Mouse (Mus musculus) ES-Bruce4 (cell line): Measurements from ENCODE around the gene Hist1h3f. TPM values are rescaled to one million over a fixed set of nuclear protein-coding genes. Genes with fewer than 3 reads are reported as not detected.
"Not testable (repeated sequence)": the region's sequence is repeated elsewhere in the genome, so short reads cannot be mapped to it uniquely, and the experiment has no call there.

Experiments
- H3K27ac ChIP-seq: 2 replicates; pipeline ENCODE4 v1.5.1; 2012; ENCODE audit warnings: low read length, inconsistent platforms; ENCODE audit not compliant: insufficient read depth
- H3K27me3 ChIP-seq: 2 replicates; pipeline ENCODE4 v1.6.1; 2012; ENCODE audit warnings: mild to moderate bottlenecking, low read length, inconsistent platforms; ENCODE audit not compliant: control insufficient read depth, poor library complexity, insufficient read depth, severe bottlenecking
- H3K36me3 ChIP-seq: 2 replicates; pipeline ENCODE4 v1.6.1; 2012; ENCODE audit warnings: inconsistent platforms, mild to moderate bottlenecking, low read length, moderate library complexity; ENCODE audit not compliant: control insufficient read depth, poor library complexity, insufficient read depth, severe bottlenecking
- H3K4me1 ChIP-seq: one replicate; pipeline ENCODE4 v1.8.1; 2011; ENCODE audit warnings: low read length; ENCODE audit not compliant: control insufficient read depth, insufficient read depth
- H3K4me3 ChIP-seq: 2 replicates; pipeline ENCODE4 v1.5.1; 2011; ENCODE audit warnings: low read depth, mild to moderate bottlenecking, low read length
- H3K9ac ChIP-seq: 2 replicates; pipeline ENCODE4 v1.6.1; 2012; ENCODE audit warnings: low read depth, mild to moderate bottlenecking, inconsistent platforms; ENCODE audit not compliant: poor library complexity, severe bottlenecking
- H3K9me3 ChIP-seq: replicated peaks from 2 replicates; pipeline ENCODE4 v1.6.1; 2012; ENCODE audit warnings: mild to moderate bottlenecking, low read length, inconsistent platforms; ENCODE audit not compliant: control insufficient read depth, poor library complexity, insufficient read depth, severe bottlenecking
- CTCF ChIP-seq: IDR thresholded peaks from one replicate; pipeline ENCODE4 v1.8.1; 2011; ENCODE audit warnings: low read depth, low read length
- EP300 ChIP-seq: IDR thresholded peaks from 2 replicates; pipeline ENCODE4 v1.6.1; 2011; ENCODE audit warnings: low read depth, low read length; ENCODE audit not compliant: insufficient read depth
- POLR2A ChIP-seq: IDR thresholded peaks from one replicate; pipeline ENCODE4 v1.8.1; 2011; ENCODE audit warnings: low read length; ENCODE audit not compliant: insufficient read depth
- polyA plus RNA-seq: library from polyadenylated mRNA; stranded (reverse); fragments of >200 nt; gene quantifications from 2 replicates; pipeline ENCODE4 v1.2.4, GENCODE M21; 2011; ENCODE audit warnings: low read depth; ENCODE audit not compliant: missing spikeins, insufficient read depth, insufficient read length

Gene Hist1h3f
- polyA plus RNA-seq, 1 experiment = 1.5 TPM

GRCm38 (mm10) chr13:23555839-23556416 is 12.1 kb downstream of the Hist1h3f start:
- Histone ChIP-seq H3K9me3 (no peaks in the 10 kb centered on the region), H3K36me3 (no peaks in the 10 kb centered on the region), H3K4me3 (peak overlapping the region; percentile 68), H3K27ac (peak overlapping the region; percentile 94), H3K9ac (peak overlapping the region; percentile 91), H3K4me1 (no peaks in the 10 kb centered on the region), H3K27me3 (no peaks in the 10 kb centered on the region)
- TF ChIP-seq EP300 = no peak
- peak; percentile 92 for TF ChIP-seq POLR2A
- no peak for TF ChIP-seq CTCF

GRCm38 (mm10) chr13:23556906-23557305 is 13.1 kb downstream of the Hist1h3f start:
- TF ChIP-seq CTCF = no peak
- TF ChIP-seq EP300 = no peak
- no peak for TF ChIP-seq POLR2A
- Histone ChIP-seq H3K27ac (peak overlapping the region; percentile 82; the same call in 1 of the 2 replicates), H3K36me3 (no peaks in the 10 kb centered on the region), H3K9ac (peak overlapping the region; percentile 91), H3K4me1 (no peaks in the 10 kb centered on the region), H3K4me3 (no peak overlapping the region), H3K9me3 (no peaks in the 10 kb centered on the region), H3K27me3 (no peaks in the 10 kb centered on the region)

- H3K36me3 ChIP-seq, H3K4me3 ChIP-seq, H3K9ac ChIP-seq, H3K27me3 ChIP-seq, H3K4me1 ChIP-seq, H3K9me3 ChIP-seq: not testable (repeated sequence)
- peak overlapping the region; percentile 86 for H3K27ac ChIP-seq
These were observed 16.8 kb downstream of the Hist1h3f start for GRCm38 (mm10) chr13:23560699-23561098.

- H3K27me3 ChIP-seq, H3K4me1 ChIP-seq, H3K9ac ChIP-seq, H3K9me3 ChIP-seq, H3K36me3 ChIP-seq, H3K27ac ChIP-seq: not testable (repeated sequence)
- peak overlapping the region; percentile 67 for H3K4me3 ChIP-seq
These were observed 17.7 kb downstream of the Hist1h3f start for GRCm38 (mm10) chr13:23561531-23561882.

GRCm38 (mm10) chr13:23561883-23562659 is 18.2 kb downstream of the Hist1h3f start, which contains the start of gene Hist1h3e:
Hist1h3e (minus strand) TSS chr13:23562369.
- Histone ChIP-seq H3K27ac (peak within 1 kb of the TSS; percentile 98), H3K9ac (peak within 1 kb of the TSS; percentile 97), H3K4me3 (peak within 1 kb of the TSS; percentile 84)
- H3K4me1 ChIP-seq, H3K36me3 ChIP-seq, H3K27me3 ChIP-seq, H3K9me3 ChIP-seq: not testable (repeated sequence)
- 0 out of 2 replicates have a peak, but pooled peaks have one; percentile 29 for TF ChIP-seq EP300
- peak; percentile 97 for TF ChIP-seq POLR2A

- Histone ChIP-seq H3K9ac (peak overlapping the region; percentile 97), H3K27me3 (no peaks in the 10 kb centered on the region), H3K9me3 (no peaks in the 10 kb centered on the region), H3K27ac (peak overlapping the region; percentile 98), H3K36me3 (no peaks in the 10 kb centered on the region), H3K4me1 (no peaks in the 10 kb centered on the region), H3K4me3 (peak overlapping the region; percentile 84)
- TF ChIP-seq POLR2A = no peak
- no peak for TF ChIP-seq CTCF
- no peak for TF ChIP-seq EP300
These were observed 19.0 kb downstream of the Hist1h3f start for GRCm38 (mm10) chr13:23562699-23563462.
